Mouse (Mus musculus): ENCODE results near the gene Gm12789. TPM values are rescaled to one million over a fixed set of nuclear protein-coding genes. Genes with fewer than 3 reads are reported as not detected.

The Gm12789 gene
- polyA plus RNA-seq (2012; rRNA removed): not detected in 2 replicates

GRCm38 (mm10) chr4:101986326-101986725 lies at the start of gene Gm12789:
TSS of gene Gm12789 (plus strand) at chr4:101986626.

DNA sequence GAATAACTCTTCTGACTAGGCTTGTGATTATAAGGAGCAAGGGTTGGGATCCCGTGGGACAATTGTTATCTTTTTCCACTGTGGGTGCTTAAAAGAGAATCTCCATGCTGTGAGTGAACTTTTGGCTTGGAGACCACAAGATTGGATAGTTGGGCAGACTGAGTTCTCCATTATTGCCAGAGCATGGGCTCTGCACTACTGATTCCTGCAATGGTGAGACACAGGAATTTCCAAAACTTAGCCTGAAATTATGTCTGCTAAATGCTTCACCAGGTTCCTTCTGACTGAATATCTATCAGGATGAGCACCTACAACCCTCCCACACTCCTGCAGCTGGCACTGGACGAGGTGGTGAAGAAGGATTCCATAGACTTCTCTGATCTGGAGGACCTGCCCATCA lies 46.3 kb upstream of the Gm12789 start, which contains the start of gene Gm12794:
Gm12794 (plus strand) TSS at position 301 of the 400 bp plus-strand sequence.

GRCm38 (mm10) chr4:101980949-101981348 lies 5.5 kb upstream of the Gm12789 start, which contains the start of gene Gm12790:
TSS of gene Gm12790 (minus strand) at chr4:101981049.

Other genes with a start within 250 kb of the Gm12789 start
- gene B020004J07Rik, start 142.6 kb upstream of the Gm12789 start, polyA plus RNA-seq (2012; rRNA removed): not detected in 2 replicates
- not detected in 2 replicates for gene C130073F10Rik, start 92.8 kb upstream of the Gm12789 start, polyA plus RNA-seq (2012; rRNA removed)
- gene Gm12800, start 77.5 kb upstream of the Gm12789 start, polyA plus RNA-seq (2012; rRNA removed): not detected in 2 replicates
- gene Gm12794, start 46.2 kb upstream of the Gm12789 start, polyA plus RNA-seq (2012; rRNA removed): not detected in 2 replicates
- not detected in 2 replicates for gene Gm12790, start 5.6 kb upstream of the Gm12789 start, polyA plus RNA-seq (2012; rRNA removed)
- gene Pde4b, start 100.9 kb downstream of the Gm12789 start, polyA plus RNA-seq (2012; rRNA removed): 24.1 and 25.9 TPM in 2 replicates

All from central nervous system, embryonic 14 days (tissue).